Mouse (Mus musculus) limb, embryonic 10.5 days (tissue): ENCODE measurements at regions not wholly inside any gene's neighbourhood (a gene's known extent, or its start where the extent isn't known, plus 50 kb on each side); places are given as distances from the start of the nearest gene placed in this dataset.

Experiments
- DNase-seq: peaks from one replicate; pipeline ENCODE4 v3.0.0-alpha.2; 2017; ENCODE audit warnings: low spot score
- H3K27ac ChIP-seq: fragments of 300-500 bp; sonication (generic); 2 replicates; pipeline ENCODE4 v1.5.1; 2016; ENCODE audit warnings: mild to moderate bottlenecking
- H3K27me3 ChIP-seq: fragments of 300-500 bp; sonication (generic); 2 replicates; pipeline ENCODE4 v1.6.1; 2016; ENCODE audit warnings: low read depth, mild to moderate bottlenecking; ENCODE audit not compliant: poor library complexity, severe bottlenecking
- H3K36me3 ChIP-seq: fragments of 300-500 bp; sonication (generic); 2 replicates; pipeline ENCODE4 v1.6.1; 2016; ENCODE audit warnings: mild to moderate bottlenecking, moderate library complexity
- H3K4me1 ChIP-seq: fragments of 300-500 bp; sonication (generic); 2 replicates; pipeline ENCODE4 v1.6.1; 2016
- H3K4me3 ChIP-seq: fragments of 300-500 bp; sonication (generic); 2 replicates; pipeline ENCODE4 v1.5.1; 2016; ENCODE audit warnings: mild to moderate bottlenecking, moderate library complexity
- H3K9me3 ChIP-seq: fragments of 300-500 bp; sonication (generic); replicated peaks from 2 replicates; pipeline ENCODE4 v1.6.1; 2016; ENCODE audit warnings: mild to moderate bottlenecking
- WGBS: fragments of 180-500 bp; shearing (Covaris S2); methylation state at CpG from one replicate; pipeline ENCODE4 v1.1.7; 2016; 5-methylcytosine and 5-hydroxymethylcytosine counted together

DNA sequence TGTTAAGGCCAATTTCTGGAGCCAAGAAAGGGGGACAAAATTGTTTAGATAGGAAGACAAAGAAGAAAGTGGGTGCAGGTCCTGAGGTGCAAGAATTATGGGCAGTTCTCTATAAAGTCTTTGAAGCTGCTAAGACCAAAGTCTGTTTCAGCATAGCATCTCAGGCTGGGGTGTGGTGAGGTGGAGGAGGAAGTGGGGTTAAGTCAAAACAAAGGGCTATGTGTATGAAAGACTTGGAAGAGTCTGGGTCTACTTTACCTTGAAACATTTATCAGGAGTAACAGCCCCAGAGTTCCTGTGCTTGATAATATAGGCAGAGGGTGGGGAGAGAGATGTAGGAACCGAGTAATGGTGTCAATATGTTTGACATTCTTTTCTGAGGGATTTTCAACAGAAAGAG, 125.4 kb upstream of the Tex13c2 start:
- WGBS: 81% methylated on average over 1 of the region's 1 CpGs
- Histone ChIP-seq H3K27me3 (peaks cover 11% of the 10 kb centered on the region; the same call in 1 of the 2 replicates), H3K4me3 (no peak overlapping the region), H3K36me3 (no peaks in the 10 kb centered on the region), H3K4me1 (0 out of 2 replicates have a peak, but pooled peaks cover 3% of the 10 kb centered on the region), H3K27ac (no peak overlapping the region), H3K9me3 (no peaks in the 10 kb centered on the region)
- DNase-seq: no peak

DNA sequence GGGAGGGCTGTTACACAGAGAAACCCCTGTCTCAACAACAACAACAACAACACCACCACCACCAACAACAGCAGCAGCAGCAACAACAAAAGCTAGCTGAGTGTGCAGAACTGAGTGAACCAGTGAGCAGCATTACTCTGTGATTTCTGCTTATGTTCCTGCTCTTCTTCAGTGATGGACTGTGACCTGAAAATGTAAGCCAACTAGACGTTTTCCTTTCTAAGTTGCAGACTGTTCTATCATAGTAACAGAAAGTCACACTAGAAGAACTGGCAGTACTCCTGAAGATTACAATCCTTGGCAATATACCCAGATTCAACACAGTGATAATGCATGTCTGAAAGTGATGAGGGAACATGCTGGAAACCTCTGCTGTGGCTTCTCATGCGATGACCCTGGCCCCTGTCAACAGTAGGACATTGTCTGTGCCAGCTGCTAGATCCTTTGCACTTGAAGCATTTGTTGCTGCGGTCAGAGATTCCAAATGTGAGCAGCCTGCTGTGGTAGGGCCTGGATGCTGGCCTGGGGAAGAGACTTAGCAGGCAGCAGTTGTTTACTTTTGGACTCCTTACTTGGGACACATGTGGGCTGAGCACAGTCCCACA, 115.6 kb upstream of the Tex13c2 start:
- DNase-seq: no peak
- no peaks in the 10 kb centered on the region for H3K9me3 ChIP-seq
- H3K4me1 ChIP-seq: no peaks in the 10 kb centered on the region
- WGBS: 89% methylated on average over 3 of the region's 3 CpGs
- H3K36me3 ChIP-seq: no peaks in the 10 kb centered on the region
- H3K4me3 ChIP-seq: no peak overlapping the region
- H3K27ac ChIP-seq: no peak overlapping the region
- no peaks in the 10 kb centered on the region for H3K27me3 ChIP-seq

DNA sequence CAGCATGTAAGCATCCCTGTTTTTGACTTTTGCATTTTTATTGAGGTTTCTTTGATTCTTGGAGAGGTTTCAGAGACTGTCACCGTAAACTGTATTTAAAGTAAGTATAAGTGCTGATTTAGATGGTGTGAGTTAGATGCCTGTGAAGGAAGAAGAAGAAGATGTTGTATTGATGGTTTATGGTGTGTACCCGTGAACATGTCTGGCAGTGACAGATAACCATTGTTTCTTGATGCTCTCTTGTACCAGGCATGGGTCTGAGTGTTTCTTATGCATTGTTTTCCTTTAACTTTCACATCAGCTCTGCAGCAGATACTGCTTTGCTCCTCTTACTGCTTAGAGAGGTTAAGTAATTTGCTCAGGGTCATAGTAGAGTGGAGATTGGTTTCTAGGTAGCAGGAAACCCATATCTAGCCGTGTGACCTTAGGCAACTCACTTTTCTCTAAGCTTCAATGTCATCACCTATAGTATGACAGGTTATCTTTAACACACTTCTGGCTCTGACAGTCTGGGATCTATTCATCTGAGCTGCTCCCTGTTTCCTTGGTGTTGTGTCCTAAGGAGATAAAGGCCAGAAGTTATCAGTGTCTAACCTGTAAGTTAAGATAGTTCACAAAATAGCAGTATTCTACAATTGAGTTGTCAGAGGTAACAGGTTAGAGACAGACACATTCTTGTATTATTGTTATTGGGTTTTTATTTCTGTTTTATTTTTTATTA, 95.5 kb upstream of the Tex13c2 start:
- no peak overlapping the region for H3K27ac ChIP-seq
- no peak for DNase-seq
- no peaks in the 10 kb centered on the region for H3K4me1 ChIP-seq
- H3K4me3 ChIP-seq: no peak overlapping the region
- H3K9me3 ChIP-seq: no peaks in the 10 kb centered on the region
- no peaks in the 10 kb centered on the region for H3K27me3 ChIP-seq
- 79% methylated on average over 3 of the region's 3 CpGs for WGBS
- H3K36me3 ChIP-seq: no peaks in the 10 kb centered on the region

DNA sequence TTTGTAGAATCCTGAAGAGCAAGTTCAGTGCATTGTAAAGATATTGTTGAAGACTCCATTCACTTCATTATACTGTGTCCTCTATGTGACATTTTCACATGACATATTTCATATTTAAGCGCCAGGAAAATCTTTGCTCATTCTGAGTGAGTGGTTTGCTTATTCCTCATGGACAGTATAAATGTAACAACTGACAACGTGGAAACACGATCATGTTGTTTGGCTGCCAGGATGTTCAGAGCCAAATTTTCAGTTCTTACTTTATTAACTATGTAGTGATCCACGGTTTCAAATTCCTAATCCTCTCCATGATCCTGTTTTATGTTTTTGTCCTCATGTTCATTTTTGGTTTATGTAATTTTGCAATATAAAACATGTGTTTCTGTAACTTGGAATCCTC, 93.0 kb upstream of the Tex13c2 start:
- WGBS: 93% methylated on average over 4 of the region's 4 CpGs
- H3K4me1 ChIP-seq: no peaks in the 10 kb centered on the region
- H3K9me3 ChIP-seq: no peaks in the 10 kb centered on the region
- H3K36me3 ChIP-seq: no peaks in the 10 kb centered on the region
- H3K27ac ChIP-seq: no peak overlapping the region
- no peak for DNase-seq
- no peaks in the 10 kb centered on the region for H3K27me3 ChIP-seq
- H3K4me3 ChIP-seq: no peak overlapping the region

DNA sequence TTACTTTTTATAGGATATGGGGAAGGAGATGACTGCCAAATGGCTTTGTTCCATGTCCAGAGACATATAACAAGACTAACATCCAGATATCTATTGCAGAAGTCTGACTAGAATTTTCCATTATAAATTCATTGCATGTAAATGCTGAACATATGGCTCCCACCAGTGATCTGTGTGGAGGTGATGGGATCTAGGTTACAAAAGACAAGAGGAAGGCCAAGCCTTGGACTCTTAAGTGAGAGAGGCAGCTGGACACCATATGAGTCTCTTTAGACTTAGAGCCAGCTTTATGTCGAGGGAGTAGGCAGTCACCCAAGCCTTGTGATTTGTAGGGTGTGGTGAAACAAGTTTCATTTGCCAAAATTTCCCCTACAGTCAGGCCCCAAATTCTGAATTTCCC, 90.7 kb upstream of the Tex13c2 start:
- 58% methylated on average over 1 of the region's 1 CpGs for WGBS
- no peak overlapping the region for H3K4me3 ChIP-seq

DNA sequence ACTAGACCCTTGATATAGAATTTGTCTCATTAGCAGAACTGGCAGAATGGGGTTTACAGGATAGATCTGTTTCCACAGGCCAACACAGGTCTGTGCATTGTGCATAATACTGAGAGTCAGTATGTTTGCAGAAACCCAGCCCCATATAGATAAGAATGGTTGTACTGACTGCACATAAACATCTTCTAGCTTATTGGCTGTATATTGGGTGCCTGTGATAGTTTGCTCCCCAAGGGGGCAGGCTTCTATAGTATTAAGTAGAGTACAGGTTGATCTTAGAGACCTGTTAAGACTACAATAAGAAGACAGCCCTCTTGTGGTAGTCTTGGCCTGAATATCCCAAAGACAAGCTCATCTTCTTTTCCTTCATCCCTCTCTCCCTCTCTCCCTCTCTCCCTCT, 90.1 kb upstream of the Tex13c2 start:
- Histone ChIP-seq H3K4me3 (no peak overlapping the region), H3K4me1 (no peaks in the 10 kb centered on the region), H3K9me3 (no peaks in the 10 kb centered on the region), H3K27ac (no peak overlapping the region), H3K27me3 (no peaks in the 10 kb centered on the region), H3K36me3 (no peaks in the 10 kb centered on the region)
- no peak for DNase-seq

More for the DNA sequence above, 90.7 kb upstream of the Tex13c2 start:
- Histone ChIP-seq H3K27ac (no peak overlapping the region), H3K36me3 (no peaks in the 10 kb centered on the region), H3K4me1 (no peaks in the 10 kb centered on the region), H3K27me3 (no peaks in the 10 kb centered on the region), H3K9me3 (no peaks in the 10 kb centered on the region)
- no peak for DNase-seq

DNA sequence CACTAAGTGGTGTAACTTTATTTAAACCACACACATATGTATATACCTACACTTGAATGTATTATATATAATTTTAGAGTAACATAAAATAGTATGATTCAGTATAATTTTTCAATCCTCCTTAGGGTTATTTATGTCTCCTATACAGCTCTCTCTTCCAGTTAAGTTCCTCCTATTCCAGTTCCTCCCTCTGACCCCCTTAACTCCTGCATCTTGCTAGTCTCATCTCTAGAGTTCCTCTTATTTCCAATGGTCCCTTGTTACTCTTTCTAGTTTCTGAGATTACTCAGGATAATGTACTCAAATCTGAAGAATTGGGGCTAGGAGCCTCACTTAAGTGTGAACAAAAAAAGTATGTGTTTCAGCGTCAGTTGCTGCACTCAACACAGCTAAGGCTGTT, 88.4 kb upstream of the Tex13c2 start:
- H3K27ac ChIP-seq: no peak overlapping the region
- no peaks in the 10 kb centered on the region for H3K9me3 ChIP-seq
- DNase-seq: no peak
- WGBS: 88% methylated on average over 1 of the region's 1 CpGs
- H3K27me3 ChIP-seq: no peaks in the 10 kb centered on the region
- H3K4me1 ChIP-seq: no peaks in the 10 kb centered on the region
- H3K36me3 ChIP-seq: no peaks in the 10 kb centered on the region
- H3K4me3 ChIP-seq: no peak overlapping the region

DNA sequence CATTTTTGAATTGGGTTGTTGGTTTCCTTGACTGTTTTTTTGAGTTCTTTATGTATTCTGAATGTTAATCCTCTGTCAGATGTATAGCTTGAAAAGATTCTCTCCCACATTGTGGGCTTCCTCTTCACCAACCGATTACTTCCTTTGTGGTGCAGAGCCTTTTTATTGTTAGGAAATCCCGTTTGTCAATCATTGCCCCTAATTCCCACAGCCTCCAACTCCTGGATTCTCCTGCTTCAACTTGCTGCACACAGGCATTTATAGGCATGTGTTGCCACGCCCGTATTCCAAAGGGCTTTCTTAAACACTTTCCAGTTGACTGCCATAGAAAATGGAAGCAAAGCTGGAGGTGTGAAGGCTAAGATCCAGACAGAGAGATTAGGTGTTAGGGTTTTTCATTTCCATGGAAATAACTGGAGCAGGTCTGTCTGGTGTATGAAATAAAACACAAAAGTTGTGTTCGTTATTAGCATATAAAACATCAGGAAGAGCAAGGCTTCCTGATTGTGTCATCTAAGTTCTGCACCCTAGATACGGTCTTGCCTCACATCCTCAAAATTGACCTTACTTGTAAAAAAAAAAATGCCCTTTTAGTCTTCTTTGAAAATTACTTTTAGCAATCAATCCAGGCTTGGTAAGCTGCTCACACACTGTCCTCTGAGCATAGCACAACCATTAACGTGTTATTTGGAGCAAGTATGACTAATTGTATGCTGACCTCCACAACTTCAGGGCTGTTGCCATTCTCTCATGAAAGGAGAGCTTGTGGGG, 87.7 kb upstream of the Tex13c2 start:
- Histone ChIP-seq H3K36me3 (no peaks in the 10 kb centered on the region), H3K4me3 (no peak overlapping the region), H3K27ac (no peak overlapping the region), H3K27me3 (no peaks in the 10 kb centered on the region), H3K4me1 (no peaks in the 10 kb centered on the region), H3K9me3 (no peaks in the 10 kb centered on the region)
- no peak for DNase-seq
- WGBS: 79% methylated on average over 7 of the region's 7 CpGs

DNA sequence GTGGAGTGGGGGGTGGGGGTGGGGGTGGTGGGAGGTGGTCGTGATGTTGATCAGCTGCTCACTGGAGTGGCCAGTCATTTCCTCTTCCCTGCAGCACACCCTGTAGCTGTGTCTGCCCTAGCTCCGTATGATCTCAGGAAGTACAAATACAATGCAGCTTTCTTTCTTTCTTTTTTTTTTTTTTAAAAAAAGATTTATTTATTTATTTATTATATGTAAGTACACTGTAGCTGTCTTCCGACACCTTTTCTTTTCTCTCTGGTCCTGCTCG, 87.2 kb upstream of the Tex13c2 start:
- H3K4me3 ChIP-seq: no peak overlapping the region
- DNase-seq: no peak
- H3K36me3 ChIP-seq: no peaks in the 10 kb centered on the region
- WGBS: 65% methylated on average over 4 of the region's 4 CpGs
- H3K4me1 ChIP-seq: no peaks in the 10 kb centered on the region
- no peaks in the 10 kb centered on the region for H3K27me3 ChIP-seq
- H3K27ac ChIP-seq: no peak overlapping the region
- no peaks in the 10 kb centered on the region for H3K9me3 ChIP-seq

DNA sequence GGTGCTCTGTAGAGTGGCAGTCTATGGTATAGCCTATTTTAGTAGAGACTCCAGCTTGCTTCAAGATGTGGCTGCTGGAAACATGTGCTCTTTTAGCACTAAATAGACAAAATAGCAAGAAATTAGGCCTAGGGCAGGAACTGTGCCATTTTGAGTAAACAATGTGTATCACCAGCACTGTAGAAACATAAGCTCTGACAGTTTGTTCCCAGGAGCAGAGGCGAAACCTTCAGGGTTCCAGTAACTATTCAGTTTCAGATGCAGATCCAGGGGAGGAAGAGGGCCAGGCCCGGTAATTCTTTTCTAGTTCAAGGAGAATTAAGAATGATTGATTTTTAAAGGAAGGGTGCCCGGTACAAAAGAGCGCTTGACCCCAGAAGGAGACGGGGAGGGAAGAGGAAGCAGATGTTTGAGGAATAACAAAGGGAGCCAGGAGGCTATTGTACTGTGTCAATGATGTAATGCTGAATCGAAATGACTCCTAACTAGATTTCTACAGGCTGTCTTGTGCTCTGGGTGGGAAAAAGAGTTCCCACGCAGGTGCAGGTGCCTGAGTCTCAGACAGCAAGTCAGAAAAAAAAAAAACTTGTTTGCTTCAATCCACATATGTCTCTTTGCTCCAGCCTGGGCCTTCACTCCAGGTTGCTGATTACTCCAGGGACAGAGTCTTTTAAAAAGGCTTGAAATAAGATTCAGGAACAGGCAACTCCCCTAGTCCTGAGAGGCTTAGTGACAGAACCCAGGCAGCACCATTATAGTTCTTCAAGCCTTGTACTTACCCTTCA, 57.4 kb upstream of the Tex13c2 start:
- H3K27ac ChIP-seq: no peak overlapping the region
- no peaks in the 10 kb centered on the region for H3K36me3 ChIP-seq
- no peaks in the 10 kb centered on the region for H3K4me1 ChIP-seq
- H3K4me3 ChIP-seq: no peak overlapping the region
- WGBS: 44% methylated on average over 7 of the region's 7 CpGs
- DNase-seq: no peak
- no peaks in the 10 kb centered on the region for H3K9me3 ChIP-seq
- H3K27me3 ChIP-seq: no peaks in the 10 kb centered on the region
